ENCODE assay signal across 8 mouse cellular contexts in the genomic region with DNA sequence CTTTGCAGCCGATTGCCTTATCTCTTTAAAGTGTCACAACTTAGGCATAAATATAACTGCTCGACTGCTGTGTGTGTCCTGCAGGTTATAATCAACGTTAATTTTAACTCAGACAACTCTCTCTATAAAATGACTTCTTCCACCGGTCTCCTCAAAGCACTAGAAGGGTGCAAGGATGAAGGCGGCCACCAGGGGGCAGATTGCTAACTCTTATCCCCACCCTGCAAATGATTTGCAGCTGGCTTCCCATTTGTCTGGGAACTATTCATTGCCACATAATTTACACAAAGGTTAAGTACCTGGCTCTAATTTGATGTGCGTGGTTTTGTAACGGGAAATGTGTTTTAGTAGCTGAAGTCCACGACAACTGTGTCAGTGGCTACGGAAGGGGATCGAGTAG.
A peak's percentile ranks its signal among the peaks of the same experiment; 100 is the strongest.
DNase-seq lines count a peak whose midpoint lies in the region; ATAC-seq lines count a peak whose summit lies in the region.

No protein-coding gene starts in this region.

- no peaks in the 10 kb centered on the region for H3K36me3 ChIP-seq in splenic B cell, adult 2 months (ENCODE audit: control insufficient read depth, insufficient read depth, low read length, poor library complexity, severe bottlenecking)

- DNase-seq in cerebellum, adult 18-20 months = peak; percentile 38 to 61
- peak; percentile 78 for DNase-seq in NIH3T3 (ENCODE audit: low read depth)
- peak; percentile 66 to 81 for DNase-seq in cerebellum, postnatal 25 days
- DNase-seq in gastrocnemius, postnatal 4 days (ENCODE audit: low spot score in 2 of 2) = peak; percentile 64 to 77
- peak; percentile 77 to 80 for DNase-seq in layer of hippocampus, postnatal 10 days (ENCODE audit: low spot score in 2 of 2)
- peak; percentile 31 for DNase-seq in splenic B cell, adult 2 months (ENCODE audit: low read depth, low spot score)

- H3K27me3 ChIP-seq in splenic B cell, adult 2 months (ENCODE audit: control insufficient read depth, insufficient read depth, low read length, poor library complexity, severe bottlenecking) = no peaks in the 10 kb centered on the region

- no peak for ATAC-seq in cerebellum, adult (ENCODE audit: insufficient number of reproducible peaks, low FRiP score, low TSS enrichment)
- ATAC-seq in megakaryocyte progenitor cell, adult 5-6 weeks (replicated peaks; ENCODE audit: poor library complexity) = peak; percentile 83
